Mouse (Mus musculus) neural tube, embryonic 14.5 days (tissue): ENCODE measurements at regions not wholly inside any gene's neighbourhood (a gene's known extent, or its start where the extent isn't known, plus 50 kb on each side); places are given as distances from the start of the nearest gene placed in this dataset.

Experiments
- ATAC-seq: fragments of 200-750 bp; cut with Nextera tagmentation; 2 replicates; pipeline ENCODE4 v1.8.0; 2017; ENCODE audit warnings: low read depth, mild to moderate bottlenecking, moderate TSS enrichment, moderate library complexity
- H3K27ac ChIP-seq: fragments of 300-500 bp; sonication (generic); 2 replicates; pipeline ENCODE4 v1.5.1; 2014; ENCODE audit warnings: low read depth, mild to moderate bottlenecking, control low read depth, low read length, moderate library complexity, mixed read lengths
- H3K27me3 ChIP-seq: fragments of 300-500 bp; sonication (generic); 2 replicates; pipeline ENCODE4 v1.6.1; 2014; ENCODE audit warnings: low read length; ENCODE audit not compliant: control insufficient read depth, insufficient read depth
- H3K36me3 ChIP-seq: fragments of 300-500 bp; sonication (generic); 2 replicates; pipeline ENCODE4 v1.6.1; 2014; ENCODE audit warnings: low read length, mixed read lengths; ENCODE audit not compliant: control insufficient read depth, insufficient read depth
- H3K4me1 ChIP-seq: fragments of 300-500 bp; sonication (generic); 2 replicates; pipeline ENCODE4 v1.6.1; 2014; ENCODE audit warnings: low read length; ENCODE audit not compliant: control insufficient read depth, insufficient read depth
- H3K4me2 ChIP-seq: fragments of 300-500 bp; sonication (generic); 2 replicates; pipeline ENCODE4 v1.6.1; 2014; ENCODE audit warnings: mild to moderate bottlenecking, low read depth, low read length, control low read depth
- H3K4me3 ChIP-seq: fragments of 300-500 bp; sonication (generic); 2 replicates; pipeline ENCODE4 v1.5.1; 2014; ENCODE audit warnings: low read depth, low read length, control low read depth, mixed read lengths
- H3K9ac ChIP-seq: fragments of 300-500 bp; sonication (generic); replicated peaks from 2 replicates; pipeline ENCODE4 v1.6.1; 2014; ENCODE audit warnings: low read depth, mild to moderate bottlenecking, control low read depth, low read length, mixed read lengths
- H3K9me3 ChIP-seq: fragments of 300-500 bp; sonication (generic); 2 replicates; pipeline ENCODE4 v1.6.1; 2016; ENCODE audit warnings: low read length; ENCODE audit not compliant: control insufficient read depth
- WGBS: fragments of 180-500 bp; shearing (Covaris S2); extraction: QIAGEN DNeasy Blood & Tissue Kit; methylation state at CpG from one replicate; pipeline ENCODE4 v1.1.7; 2014; 5-methylcytosine and 5-hydroxymethylcytosine counted together

DNA sequence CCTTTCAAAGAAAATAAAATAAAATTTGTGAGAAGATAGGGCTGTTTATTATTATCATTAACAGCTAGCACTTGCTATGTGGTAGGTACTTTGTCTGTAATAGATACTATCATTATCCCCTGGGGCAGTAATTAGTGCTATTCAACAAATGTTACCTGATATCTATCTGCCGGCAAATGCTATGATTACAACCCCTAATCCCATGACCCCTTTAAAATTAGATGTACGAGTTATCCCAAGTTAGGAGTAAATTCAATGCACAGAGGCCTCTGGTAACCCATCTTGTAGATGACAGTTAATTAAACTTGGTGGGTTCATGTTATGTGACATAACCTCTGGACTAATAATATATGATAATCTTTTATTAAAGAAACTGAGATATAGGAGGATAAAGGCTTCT lies 827.7 kb upstream of the Rag2 start:
- Histone ChIP-seq H3K4me1 (no peaks in the 10 kb centered on the region), H3K36me3 (no peaks in the 10 kb centered on the region), H3K4me2 (no peak overlapping the region), H3K4me3 (no peak overlapping the region), H3K27ac (no peak overlapping the region), H3K9me3 (no peaks in the 10 kb centered on the region), H3K9ac (no peak overlapping the region), H3K27me3 (no peaks in the 10 kb centered on the region)
- 46% methylated on average over 2 of the region's 2 CpGs for WGBS
- ATAC-seq: no peak

GRCm38 (mm10) chr2:100797502-100797901 lies 827.0 kb upstream of the Rag2 start:
- no peaks in the 10 kb centered on the region for H3K9me3 ChIP-seq
- H3K4me3 ChIP-seq: no peak overlapping the region
- 69% methylated on average over 1 of the region's 1 CpGs for WGBS
- H3K4me1 ChIP-seq: no peaks in the 10 kb centered on the region
- no peak overlapping the region for H3K27ac ChIP-seq
- ATAC-seq: no peak
- H3K27me3 ChIP-seq: no peaks in the 10 kb centered on the region
- no peak overlapping the region for H3K4me2 ChIP-seq
- no peak overlapping the region for H3K9ac ChIP-seq
- no peaks in the 10 kb centered on the region for H3K36me3 ChIP-seq

DNA sequence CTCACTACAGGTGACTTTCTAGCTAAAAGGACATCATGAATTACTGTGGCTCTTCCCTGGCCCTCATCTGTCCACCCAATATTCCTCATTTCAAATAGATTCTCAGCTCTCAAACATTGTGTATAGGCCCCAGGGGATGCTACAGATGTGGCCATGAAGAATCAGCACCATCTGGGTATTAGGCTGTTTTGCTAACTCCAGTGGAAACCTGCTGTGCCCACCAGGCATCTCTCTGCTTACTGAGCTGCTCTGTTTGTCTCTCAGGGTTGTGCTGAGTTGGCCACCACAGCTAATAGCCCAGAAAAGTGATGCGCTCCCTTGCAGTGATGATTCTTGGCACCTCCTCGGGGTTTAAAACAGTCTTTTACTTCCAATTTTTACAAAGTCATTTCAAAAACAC lies 812.0 kb upstream of the Rag2 start:
- Histone ChIP-seq H3K4me2 (no peak overlapping the region), H3K4me1 (no peaks in the 10 kb centered on the region), H3K27me3 (no peaks in the 10 kb centered on the region), H3K36me3 (no peaks in the 10 kb centered on the region), H3K9me3 (no peaks in the 10 kb centered on the region), H3K27ac (no peak overlapping the region), H3K4me3 (no peak overlapping the region), H3K9ac (no peak overlapping the region)
- 58% methylated on average over 2 of the region's 2 CpGs for WGBS
- ATAC-seq: peak; percentile 56; the same call in 1 of the 2 replicates

GRCm38 (mm10) chr2:100814613-100815258 lies 809.8 kb upstream of the Rag2 start:
- Histone ChIP-seq H3K4me3 (no peak overlapping the region), H3K9me3 (no peaks in the 10 kb centered on the region), H3K27me3 (no peaks in the 10 kb centered on the region), H3K27ac (no peak overlapping the region), H3K4me1 (no peaks in the 10 kb centered on the region), H3K9ac (no peak overlapping the region), H3K36me3 (no peaks in the 10 kb centered on the region), H3K4me2 (no peak overlapping the region)
- WGBS: 55% methylated on average over 2 of the region's 2 CpGs
- ATAC-seq: no peak

DNA sequence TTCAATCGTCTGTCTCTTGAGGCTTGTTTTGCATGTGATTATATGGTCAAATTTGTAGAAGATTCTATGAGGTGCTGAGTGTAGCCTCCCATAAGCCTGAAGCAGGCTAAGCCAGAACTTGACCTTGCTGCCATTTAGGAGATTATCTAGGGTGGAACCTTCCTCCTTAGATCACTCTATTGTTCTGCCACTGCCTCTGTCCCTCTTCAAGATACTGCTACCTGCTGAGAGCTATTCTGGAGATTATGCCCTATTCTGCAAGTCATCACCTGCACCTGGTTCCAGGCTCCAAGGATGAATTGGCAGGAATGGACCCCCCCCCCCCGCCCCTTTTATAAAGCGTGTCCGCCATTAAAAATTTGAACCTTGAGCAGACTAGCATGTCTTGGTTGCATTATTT lies 790.5 kb upstream of the Rag2 start:
- no peaks in the 10 kb centered on the region for H3K36me3 ChIP-seq
- WGBS: 91% methylated on average over 4 of the region's 4 CpGs
- H3K4me2 ChIP-seq: no peak overlapping the region
- no peak for ATAC-seq
- H3K4me1 ChIP-seq: no peaks in the 10 kb centered on the region
- H3K9me3 ChIP-seq: no peaks in the 10 kb centered on the region
- no peak overlapping the region for H3K27ac ChIP-seq
- H3K4me3 ChIP-seq: no peak overlapping the region
- no peaks in the 10 kb centered on the region for H3K27me3 ChIP-seq
- H3K9ac ChIP-seq: no peak overlapping the region

- 92% methylated on average over 2 of the region's 2 CpGs for WGBS
- Histone ChIP-seq H3K4me3 (no peak overlapping the region), H3K4me2 (no peak overlapping the region), H3K36me3 (no peaks in the 10 kb centered on the region), H3K4me1 (no peaks in the 10 kb centered on the region), H3K27me3 (no peaks in the 10 kb centered on the region), H3K9ac (no peak overlapping the region), H3K27ac (no peak overlapping the region), H3K9me3 (no peaks in the 10 kb centered on the region)
- ATAC-seq: no peak
These were observed 766.7 kb upstream of the Rag2 start for GRCm38 (mm10) chr2:100857772-100858171.

GRCm38 (mm10) chr2:100865495-100865894 lies 759.0 kb upstream of the Rag2 start:
- Histone ChIP-seq H3K27ac (no peak overlapping the region), H3K36me3 (no peaks in the 10 kb centered on the region), H3K4me2 (no peak overlapping the region), H3K4me3 (no peak overlapping the region), H3K9ac (no peak overlapping the region), H3K9me3 (no peaks in the 10 kb centered on the region), H3K27me3 (no peaks in the 10 kb centered on the region), H3K4me1 (no peaks in the 10 kb centered on the region)
- 81% methylated on average over 1 of the region's 1 CpGs for WGBS
- ATAC-seq: no peak
